Mouse (Mus musculus): ENCODE data around the gene Zfp764.
A peak's percentile ranks its signal among the peaks of the same experiment; 100 is the strongest.
"Not testable (repeated sequence)": the region's sequence is repeated elsewhere in the genome, so short reads cannot be mapped to it uniquely, and the experiment has no call there.

Zfp764 gene

DNA sequence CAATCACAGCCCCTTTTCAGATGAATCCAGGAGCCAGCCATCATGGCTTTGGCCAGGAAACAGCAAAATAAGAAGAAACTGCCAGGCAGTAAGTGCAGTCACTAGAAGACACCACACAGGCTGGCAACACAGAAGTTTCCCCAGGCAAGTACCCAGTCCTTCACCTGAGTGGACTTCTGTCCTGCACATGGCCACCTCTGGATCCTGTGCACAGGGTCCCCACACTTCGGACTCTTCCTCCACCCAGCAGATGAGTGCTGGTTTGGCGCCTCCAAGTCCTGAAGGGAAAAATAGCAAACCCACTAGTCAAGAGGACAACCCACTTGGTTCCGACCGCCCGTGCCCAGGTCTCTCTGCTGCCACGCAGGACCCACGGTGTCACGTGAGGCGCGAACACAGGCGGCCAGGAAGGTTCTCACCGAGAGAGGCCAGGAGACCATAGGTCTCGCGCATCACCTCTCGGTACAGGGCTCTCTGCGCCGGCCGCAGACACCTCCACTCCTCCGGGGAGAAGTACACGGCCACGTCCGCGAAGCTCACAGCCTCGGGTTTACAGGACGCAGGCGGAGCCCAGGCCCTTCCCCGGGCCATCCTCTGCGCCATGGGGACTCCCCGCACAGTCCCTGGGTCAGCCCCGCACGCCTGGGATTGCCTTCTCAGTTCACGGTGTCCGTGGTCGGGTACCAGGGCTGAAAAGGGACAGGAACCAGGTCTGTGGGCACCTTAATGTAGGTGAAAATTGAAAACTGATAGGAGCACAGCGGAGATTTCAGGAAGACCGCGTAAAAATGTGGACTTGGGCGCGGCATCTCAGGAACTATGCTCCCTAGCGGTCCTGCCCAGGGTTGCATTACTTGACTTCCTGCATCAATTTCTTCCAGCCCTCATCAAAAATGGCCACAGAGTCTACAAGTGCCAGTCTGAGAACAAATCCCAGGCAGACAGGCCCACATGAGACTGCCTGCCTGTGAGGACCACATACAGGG, at the start of gene Zfp764:
Zfp764 (minus strand) TSS at position 821 of the 986 bp plus-strand sequence.
- DNase-seq (ENCODE audit: low spot score) = peak; percentile 90

DNA sequence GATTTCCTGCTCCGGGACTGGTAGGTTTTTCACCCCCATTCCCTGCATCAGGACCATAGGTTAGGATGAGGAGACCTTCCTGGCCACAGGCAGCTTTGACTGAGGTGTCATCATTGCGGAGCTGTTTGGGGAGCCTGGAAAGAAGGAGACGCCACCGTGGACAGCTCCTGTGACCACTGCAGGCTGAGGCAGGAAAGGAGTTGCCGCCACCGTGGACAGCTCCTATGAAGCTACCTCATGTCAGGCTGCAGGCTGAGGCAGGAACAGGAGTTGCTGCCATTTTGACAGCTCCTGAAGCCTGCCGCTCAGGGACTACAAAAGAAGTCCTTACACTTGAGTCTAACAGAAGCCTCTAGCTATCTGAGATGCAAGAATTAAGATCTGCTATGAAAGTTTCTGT, 48.3 kb upstream of the Zfp764 start:
- no peak for DNase-seq (ENCODE audit: low spot score)

DNA sequence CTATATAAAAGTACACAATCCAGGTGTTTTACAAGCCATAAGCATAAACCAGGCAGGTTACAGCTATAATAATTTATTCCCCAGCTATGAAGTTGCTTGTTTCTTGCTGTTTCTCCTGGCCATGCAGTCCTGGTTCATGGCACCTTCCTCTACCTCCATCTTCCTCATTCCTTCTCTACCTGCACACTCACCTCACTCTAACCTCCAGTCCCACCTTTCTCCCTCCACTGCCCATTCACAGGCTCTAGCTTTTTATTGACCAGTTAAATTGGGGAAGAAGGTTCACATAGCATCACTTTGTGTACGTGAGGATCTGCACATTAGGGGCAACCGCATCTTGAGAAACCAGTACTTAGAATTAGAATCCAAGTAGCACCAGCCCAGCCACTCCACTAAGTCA, 46.4 kb upstream of the Zfp764 start:
- DNase-seq (ENCODE audit: low spot score) = no peak

DNA sequence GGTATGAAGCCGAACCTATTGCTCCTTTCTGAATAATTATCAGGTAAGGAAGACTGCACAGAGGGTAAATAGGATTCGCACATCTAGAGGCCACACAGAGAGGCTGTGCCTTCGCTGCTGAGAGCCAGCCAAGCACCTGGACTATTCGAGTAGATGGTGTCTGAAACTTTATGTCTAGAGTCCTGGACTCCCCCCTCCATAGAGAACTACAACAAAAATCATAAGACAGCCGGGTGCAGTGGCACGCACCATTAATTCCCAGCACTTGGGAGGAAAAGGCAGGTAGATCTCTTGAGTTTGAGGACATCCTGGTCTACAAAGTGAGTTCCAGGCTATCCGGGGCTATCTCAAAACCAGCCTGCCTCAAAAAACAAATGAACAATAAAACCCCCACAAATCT, 43.3 kb upstream of the Zfp764 start:
- DNase-seq (ENCODE audit: low spot score) = no peak

DNA sequence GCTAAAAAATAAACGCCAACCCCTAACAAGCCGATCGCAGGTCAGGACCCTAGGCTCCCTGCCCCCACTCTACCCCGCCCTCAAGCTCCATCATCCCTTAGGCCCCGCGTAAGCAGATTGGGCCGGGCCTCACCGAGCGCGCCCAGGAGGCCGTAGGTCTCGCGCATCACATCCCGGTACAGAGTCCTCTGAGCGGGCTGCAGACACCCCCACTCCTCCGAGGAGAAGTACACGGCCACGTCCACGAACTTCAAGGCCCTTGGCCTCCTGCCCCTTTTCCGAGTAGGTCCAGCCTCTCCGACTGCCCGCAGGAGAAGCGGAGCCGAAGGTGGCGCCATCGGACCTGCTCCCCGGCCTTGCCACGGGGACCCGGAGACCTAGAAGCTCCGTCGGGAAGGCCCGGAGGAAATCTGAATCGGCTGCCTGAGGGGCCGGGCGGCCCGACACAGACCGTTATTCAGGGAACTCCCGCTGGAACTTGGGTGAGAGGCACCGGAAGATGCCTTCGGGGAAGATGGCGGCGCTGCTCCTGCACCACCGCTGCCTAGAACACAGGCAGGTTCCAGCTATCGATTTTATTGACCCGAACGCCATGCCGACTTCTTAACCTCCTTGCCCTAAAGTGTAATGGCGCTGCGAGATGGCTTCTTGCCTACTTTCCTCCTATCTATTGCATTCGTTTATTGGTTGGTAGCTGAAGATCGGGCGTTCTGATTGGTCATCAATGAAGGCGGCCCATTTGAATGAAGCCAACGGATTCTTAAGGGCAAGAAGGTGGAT, 42.1 kb upstream of the Zfp764 start, which contains the start of gene Zfp689:
Zfp689 (minus strand) TSS at position 638 of the 780 bp plus-strand sequence.
- peak; percentile 93 for DNase-seq (ENCODE audit: low spot score)

DNA sequence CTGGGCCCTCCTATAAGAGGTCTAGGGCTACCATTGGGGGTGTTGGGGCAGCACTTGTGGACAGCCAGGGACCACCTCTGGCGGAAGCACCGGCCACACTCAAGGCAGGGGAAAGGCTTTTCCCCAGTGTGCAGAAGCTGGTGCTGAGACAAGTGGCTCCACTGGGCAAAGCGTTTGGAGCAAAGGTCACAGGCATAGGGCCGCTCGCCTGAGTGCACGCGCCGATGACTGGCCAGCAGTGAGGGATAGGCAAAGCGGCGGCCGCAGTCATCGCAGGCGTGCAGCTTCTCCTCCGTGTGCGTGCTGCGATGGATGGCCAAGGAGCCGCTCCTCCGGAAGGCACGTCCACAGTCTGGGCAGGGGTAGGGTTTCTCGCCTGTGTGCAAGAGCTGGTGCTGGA, 37.4 kb upstream of the Zfp764 start:
- DNase-seq (ENCODE audit: low spot score) = no peak

DNA sequence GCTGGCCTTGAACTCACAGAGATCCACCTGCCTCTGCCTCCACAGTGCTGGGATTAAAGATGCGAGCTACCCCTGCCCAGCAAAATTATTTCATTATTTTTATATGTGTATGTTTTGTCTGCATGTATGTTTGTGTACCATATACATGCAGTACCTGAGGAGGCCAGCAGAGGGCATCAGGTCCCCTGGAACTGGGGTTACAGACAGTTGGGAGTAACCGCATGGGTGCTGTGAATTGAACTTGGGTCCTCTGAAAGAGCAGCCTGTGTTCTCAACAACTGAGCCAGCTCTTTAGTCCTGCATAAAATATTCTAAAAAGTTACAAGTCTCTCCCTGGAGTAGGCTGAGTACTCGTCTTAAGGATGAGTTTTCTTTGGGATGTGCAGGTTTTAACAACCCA, 31.1 kb upstream of the Zfp764 start:
- no peak for DNase-seq (ENCODE audit: low spot score)

DNA sequence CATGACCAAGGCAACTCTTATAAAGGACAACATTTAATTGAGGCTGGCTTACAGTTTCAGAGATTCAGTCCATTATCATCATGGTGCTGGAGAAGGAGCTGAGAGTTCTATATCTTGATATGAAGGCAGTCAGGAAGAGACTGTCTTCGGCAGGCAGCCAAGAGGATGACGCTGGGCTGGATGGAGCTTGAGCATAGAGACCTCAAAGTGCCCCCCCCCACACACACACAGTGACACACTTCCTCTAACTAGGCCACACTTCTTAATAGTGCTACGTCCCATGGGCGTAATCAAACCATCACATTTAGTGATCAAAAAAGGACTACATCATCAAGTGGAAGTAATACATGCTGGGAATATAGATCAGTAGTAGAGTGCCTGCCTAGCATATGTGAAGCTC, 28.6 kb upstream of the Zfp764 start:
- no peak for DNase-seq (ENCODE audit: low spot score)

DNA sequence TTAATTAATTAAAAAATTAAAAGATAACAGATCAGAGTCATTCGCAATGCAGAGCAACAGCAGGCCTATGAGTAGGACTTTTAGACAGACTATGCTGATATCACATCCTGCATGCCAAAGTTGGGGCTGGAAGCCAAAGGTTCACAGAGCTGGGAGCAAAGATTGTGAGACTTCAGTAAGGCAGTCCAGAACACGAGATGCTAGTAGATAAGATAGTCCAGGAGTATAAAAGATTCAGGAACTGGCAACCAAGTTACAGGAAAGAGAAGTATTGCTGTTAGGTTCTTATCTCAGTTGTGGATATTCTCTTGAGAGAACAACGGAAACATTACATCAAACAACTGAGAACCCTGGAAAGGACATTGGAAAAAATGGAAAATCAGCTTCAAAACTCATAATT, 19.7 kb upstream of the Zfp764 start:
- DNase-seq (ENCODE audit: low spot score) = no peak

DNA sequence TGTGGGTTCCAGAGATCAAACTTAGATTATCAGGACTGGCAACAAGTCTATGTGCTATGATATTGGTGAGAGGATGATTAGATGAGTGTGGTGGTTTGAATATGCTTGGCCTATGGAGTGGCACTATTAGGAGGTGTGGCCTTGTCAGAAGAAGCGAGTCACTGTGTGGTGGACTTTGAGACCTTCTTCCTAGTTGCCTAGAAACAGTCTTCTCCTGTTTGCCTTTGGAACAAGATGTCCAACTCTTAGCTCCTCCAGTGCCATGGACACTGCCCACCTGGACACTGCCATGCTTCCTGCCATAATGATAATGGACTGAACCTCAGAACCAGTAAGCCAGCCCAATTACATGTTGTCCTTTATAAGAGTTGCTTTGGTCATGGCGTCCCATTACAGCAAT, 19.3 kb upstream of the Zfp764 start:
- no peak for DNase-seq (ENCODE audit: low spot score)

DNA sequence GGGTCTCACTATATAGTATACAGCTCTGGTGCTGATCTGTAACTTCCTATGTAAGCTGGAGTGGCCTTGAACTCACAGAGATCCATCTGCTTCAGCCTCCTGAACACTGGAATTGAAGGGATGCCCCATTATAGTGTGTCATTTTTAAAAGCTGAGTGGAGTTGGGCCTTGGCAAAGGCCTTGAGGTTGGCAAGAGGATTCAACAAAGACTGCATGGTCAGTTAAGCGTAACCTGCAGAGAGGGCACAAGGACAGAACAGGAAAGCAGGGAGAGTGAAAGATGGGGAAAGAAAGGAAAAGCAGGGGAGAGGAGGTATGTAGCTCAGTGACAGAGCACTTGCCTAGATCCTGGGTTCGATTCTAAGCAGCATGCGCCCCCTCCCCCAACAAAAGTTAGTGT, 18.7 kb upstream of the Zfp764 start:
- no peak for DNase-seq (ENCODE audit: low spot score)

DNA sequence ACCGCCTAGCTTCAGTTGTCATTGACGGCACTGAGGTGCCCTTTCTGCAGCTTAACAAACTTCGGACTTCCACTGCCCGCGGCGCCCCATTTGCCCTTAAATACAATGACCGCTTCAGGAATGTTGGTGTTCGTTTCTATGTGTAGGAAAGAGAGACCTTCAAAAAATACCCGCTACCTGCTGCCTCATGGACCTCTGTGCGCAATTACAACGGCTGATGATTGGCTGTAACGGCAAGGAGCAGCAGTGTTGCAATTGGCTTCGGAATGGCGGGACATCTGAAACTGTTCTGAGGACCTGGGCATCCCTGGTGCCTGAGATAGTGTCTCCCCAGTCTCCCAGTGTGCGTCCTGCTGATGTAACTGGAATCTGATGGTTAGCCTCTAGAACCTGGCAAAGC, 15.6 kb upstream of the Zfp764 start:
- DNase-seq (ENCODE audit: low spot score) = no peak

DNA sequence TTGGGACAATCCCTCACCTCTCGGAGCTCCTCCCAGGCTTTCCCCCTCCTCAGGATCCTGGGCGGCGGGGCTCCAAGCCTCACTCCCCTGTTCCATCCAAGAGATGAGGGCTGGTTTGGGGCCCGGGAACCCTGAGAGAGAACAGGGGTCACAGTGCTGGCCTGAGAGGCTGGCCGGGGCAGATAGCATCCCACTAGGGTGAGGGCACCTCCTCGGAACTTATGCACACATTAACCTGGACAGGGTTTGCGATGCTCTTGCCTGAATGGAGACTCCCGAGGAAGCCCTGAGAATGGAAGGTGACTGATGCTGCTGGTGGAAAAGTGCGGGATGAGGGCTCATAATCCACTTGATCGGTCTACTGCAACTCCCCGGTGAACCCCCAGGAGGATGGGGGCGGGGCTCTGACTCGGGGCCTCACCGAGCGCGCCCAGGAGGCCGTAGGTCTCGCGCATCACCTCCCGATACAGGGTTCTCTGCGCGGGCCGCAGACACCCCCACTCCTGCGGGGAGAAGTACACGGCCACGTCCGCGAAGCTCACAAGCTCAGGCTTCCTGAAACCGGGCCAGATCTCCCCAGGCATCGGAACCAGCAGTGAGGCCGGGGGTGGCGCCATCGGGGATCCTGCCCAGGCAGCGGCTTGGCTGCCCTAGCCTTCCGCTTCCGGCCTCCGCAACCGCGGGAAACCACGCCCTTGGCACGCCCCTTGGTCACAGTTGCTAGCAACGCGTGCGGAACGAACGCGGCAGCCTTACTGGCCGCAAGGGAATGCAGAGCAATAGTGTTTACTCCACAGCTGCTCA, 15.0 kb upstream of the Zfp764 start, which contains the start of gene Zfp688:
Zfp688 (minus strand) TSS at position 681 of the 804 bp plus-strand sequence.
- peak; percentile 97 for DNase-seq (ENCODE audit: low spot score)

DNA sequence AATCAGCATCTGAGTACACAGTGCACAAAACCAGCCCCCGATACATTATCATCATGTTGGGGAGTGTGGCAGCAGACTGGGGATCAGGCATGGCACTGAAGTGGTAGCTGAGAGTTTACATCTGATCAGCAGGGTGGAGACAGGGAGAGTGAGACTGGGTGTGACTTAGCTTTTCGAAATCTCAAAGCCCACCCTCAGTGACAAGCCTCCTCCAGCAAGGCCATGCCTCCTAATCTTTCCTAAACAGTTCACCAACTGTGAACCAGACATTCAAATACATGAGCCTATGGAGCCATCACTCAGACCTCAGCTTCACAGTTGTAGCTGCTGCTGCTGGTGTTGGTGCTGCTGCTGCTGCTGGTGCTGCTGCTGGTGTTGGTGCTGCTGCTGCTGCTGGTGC, 4.8 kb upstream of the Zfp764 start:
- no peak for DNase-seq (ENCODE audit: low spot score)

DNA sequence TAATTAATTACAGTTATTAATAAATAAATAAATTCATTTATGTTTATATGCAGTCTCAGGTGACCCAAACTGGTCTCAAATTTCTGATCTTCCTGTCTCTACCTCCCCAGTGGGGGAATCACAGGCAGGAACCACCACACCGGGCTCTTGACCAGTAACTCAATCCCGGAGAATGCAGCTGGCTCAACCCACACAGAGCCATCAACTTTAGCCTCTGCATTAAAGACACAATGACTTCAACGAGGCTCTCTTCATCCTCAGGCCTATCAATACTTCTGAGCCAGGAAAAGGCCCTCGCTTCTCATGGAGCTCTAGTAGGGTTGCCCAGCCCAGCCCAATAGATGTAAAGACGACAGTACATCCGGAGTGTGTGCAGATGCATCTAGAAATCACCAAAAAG, 2.5 kb downstream of the Zfp764 start:
- not testable (repeated sequence) for DNase-seq (ENCODE audit: low spot score)

DNA sequence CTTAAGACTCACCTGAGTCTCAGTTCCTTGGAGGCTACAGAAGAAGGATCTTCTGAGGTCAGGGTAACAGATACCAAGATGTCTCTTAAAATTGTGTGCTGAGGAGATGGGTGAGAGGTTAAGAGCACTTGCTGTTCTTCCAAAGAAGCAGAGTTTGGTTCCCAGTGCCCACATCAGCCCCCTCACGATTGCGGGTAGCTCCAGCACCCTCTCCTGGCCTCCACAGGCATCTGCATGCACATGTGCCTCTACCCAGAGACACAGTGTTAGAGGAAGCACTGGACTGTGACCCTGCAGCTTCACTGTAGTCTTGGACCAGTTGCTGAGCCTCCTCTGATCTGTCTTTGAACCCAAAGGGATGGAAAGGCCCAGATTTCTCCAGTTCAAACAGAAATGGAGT, 3.6 kb downstream of the Zfp764 start:
- DNase-seq (ENCODE audit: low spot score) = no peak

DNA sequence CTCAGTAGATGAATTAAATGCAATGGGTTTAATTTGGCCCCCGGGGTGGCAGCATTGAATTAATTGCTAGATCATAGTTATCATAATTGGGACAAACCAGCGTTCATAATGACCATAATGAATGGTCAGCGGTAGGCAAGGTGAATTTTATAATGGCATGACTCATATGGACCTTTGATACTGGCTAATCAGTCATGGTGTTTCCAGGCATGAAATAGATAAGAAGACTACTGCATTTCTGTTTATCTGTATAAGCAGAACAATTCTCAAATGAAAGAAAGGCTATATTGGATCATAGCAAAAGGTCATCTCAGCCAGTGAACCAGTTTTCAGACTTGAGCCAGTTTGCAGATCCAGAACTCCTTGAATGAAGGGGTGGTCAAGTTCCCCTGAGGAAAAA, 6.3 kb downstream of the Zfp764 start:
- DNase-seq (ENCODE audit: low spot score) = no peak

DNA sequence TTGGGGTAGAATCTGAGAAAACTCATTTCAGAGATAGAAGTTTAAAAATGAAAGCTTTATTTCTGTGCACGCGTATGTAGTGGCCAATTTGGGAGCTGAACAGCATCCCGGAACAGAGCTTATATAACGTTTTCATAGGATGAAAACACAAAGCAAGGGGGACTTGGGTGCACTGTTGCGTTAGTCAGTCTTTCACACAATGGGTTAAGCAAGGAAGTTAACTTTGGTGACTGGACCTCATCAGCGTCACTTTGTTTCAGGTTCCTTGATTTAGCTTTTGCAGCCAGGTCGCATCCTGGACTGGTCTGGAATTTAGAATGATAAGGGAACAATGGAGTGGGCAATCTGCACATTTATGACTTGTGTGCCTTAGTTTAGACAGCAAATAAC, 12.7 kb downstream of the Zfp764 start:
- no peak for DNase-seq (ENCODE audit: low spot score)

DNA sequence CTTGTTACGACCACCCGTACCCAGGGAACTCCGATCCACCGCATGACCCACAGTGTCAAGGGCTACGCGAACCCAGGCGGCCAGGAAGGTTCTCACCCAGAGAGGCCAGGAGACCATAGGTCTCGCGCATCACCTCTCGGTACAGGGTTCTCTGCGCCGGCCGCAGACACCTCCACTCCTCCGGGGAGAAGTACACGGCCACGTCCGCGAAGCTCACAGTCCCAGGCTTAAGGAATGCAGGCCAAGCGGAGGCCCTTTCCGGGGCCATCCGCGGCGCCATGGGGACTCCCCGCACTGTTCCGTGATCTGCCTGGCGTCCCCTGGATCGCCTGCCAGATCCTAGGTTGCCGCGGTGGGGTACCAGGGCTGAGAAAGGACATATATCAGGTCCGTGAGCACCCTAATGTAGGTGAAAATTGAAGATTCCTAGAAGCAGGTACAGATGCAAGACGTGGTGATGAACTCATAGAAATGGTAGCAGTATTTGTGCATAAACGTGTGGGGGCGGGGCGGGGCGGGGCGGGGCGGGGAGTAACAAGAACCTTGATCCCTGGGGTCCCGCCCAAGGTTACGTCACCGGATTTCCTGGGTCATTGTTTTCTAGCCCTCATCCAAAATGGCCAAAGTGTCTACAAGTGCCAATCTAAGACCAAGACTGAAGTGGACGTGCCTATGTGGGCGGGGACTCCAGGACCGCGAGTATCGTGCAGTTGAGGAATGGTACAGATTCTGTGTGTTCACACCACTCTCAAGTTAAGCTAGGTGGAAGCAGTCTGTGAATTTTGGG, 13.3 kb downstream of the Zfp764 start, which contains the start of gene E430018J23Rik:
E430018J23Rik (minus strand) TSS at position 473 of the 787 bp plus-strand sequence.
- DNase-seq (ENCODE audit: low spot score) = peak; percentile 98

DNA sequence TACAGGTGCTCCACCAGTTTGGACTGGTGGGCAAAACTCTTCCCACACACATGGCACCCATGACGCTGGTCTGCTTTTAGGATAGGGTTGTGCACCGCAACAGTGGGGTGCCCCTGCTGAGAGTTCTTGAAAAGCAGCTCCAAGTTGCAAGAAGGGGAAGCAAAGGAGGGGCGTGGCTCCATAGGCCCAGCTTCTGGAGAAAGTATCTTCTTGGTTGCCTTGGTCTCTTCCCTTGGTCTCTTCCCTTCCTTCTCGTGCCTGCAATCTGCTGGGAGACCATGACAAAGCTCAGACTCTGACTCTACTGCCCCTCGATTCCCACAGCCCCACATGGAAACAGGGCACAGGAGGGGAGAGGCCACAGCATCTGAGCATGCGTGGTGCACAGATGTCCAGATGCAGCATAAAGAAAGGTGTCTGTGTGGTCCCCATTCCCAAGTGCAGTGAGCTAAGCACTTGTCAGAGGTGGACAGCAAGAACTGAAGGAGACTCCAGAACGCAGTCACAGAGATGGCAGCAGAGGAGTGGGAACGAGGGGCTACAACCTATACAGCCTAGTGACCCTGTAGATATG, 14.3 kb downstream of the Zfp764 start:
- no peak for DNase-seq (ENCODE audit: low spot score)

DNA sequence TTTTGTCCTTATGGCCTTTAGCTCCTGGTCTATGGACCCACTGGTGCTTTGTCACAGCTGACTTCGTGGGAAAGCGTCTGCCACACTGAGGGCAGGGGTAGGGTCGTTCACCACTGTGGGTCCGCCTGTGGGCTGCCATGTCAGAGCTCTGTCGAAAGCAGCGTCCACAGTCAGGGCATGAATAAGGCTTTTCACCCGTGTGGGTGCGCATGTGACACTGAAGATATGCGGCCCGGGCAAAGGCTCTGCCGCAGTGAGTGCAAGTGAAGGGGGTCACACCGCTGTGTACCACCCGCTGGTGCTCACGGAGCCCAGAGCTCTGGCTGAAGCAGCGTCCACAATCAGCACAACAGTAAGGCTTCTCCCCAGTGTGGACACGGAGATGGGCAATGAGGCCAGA, 15.1 kb downstream of the Zfp764 start:
- no peak for DNase-seq (ENCODE audit: low spot score)

Data from urinary bladder, postnatal 14 days (tissue).